Comparison of ENCODE assay signal across 8 mouse cellular contexts in genomic region chr10:62110504-62111206, GRCm38 (mm10). TPM values are rescaled to one million over a fixed set of nuclear protein-coding genes. Genes with fewer than 3 reads are reported as not detected.
DNase-seq lines count a peak whose midpoint lies in the region; ATAC-seq lines count a peak whose summit lies in the region.

No protein-coding gene starts in this region.

- H3K27me3 ChIP-seq in embryonic facial prominence, embryonic 12.5 days, result peaks cover 35% of the 10 kb centered on the region
- peaks cover 64% of the 10 kb centered on the region for H3K27me3 ChIP-seq in midbrain, embryonic 10.5 days (ENCODE audit: low read depth, poor library complexity, severe bottlenecking)

- H3K4me1 ChIP-seq in embryonic facial prominence, embryonic 12.5 days, result peaks cover 4% of the 10 kb centered on the region; the same call in 1 of the 2 replicates
- peaks cover 24% of the 10 kb centered on the region for H3K4me1 ChIP-seq in midbrain, embryonic 10.5 days

- ATAC-seq in embryonic facial prominence, embryonic 12.5 days (ENCODE audit: insufficient number of reproducible peaks, insufficient read depth, low FRiP score, low TSS enrichment), result peak; percentile 49; the same call in 1 of the 2 replicates

- peak overlapping the region; percentile 75 for H3K9ac ChIP-seq in embryonic facial prominence, embryonic 12.5 days

- peak; percentile 93 for DNase-seq in adrenal gland, postnatal 14 days
- DNase-seq in heart, adult 11 months, result peak; percentile 96
- peak; percentile 74 for DNase-seq in kidney, adult 11 months
- DNase-seq in left cerebral cortex, postnatal 36 days (ENCODE audit: low spot score in 2 of 2), result peak; percentile 90 to 92
- DNase-seq in midbrain, embryonic 10.5 days (ENCODE audit: low spot score), result peak; percentile 89
- peak; percentile 93 for DNase-seq in right cerebral cortex, postnatal 4 days
- peak; percentile 63 to 84 for DNase-seq in urinary bladder, postnatal 4 days (ENCODE audit: low spot score in 2 of 2)

- H3K36me3 ChIP-seq in embryonic facial prominence, embryonic 12.5 days, result no peaks in the 10 kb centered on the region
- H3K36me3 ChIP-seq in midbrain, embryonic 10.5 days, result 0 out of 2 replicates have a peak, but pooled peaks cover 2% of the 10 kb centered on the region

- peak overlapping the region; percentile 97 for H3K4me2 ChIP-seq in embryonic facial prominence, embryonic 12.5 days (replicated peaks)

- intact Hi-C loops in left cerebral cortex, postnatal 36 days (cut with DNase I), result no loop called here

- peak overlapping the region; percentile 74 for H3K4me3 ChIP-seq in embryonic facial prominence, embryonic 12.5 days
- H3K4me3 ChIP-seq in midbrain, embryonic 10.5 days, result peak overlapping the region; percentile 88

- no peak overlapping the region for H3K27ac ChIP-seq in embryonic facial prominence, embryonic 12.5 days
- peak overlapping the region; percentile 88 for H3K27ac ChIP-seq in midbrain, embryonic 10.5 days (replicated peaks)

- no peaks in the 10 kb centered on the region for H3K9me3 ChIP-seq in embryonic facial prominence, embryonic 12.5 days
- H3K9me3 ChIP-seq in midbrain, embryonic 10.5 days (replicated peaks), result no peaks in the 10 kb centered on the region

- under 1% methylated on average over 57 of the region's 57 CpGs for WGBS in embryonic facial prominence, embryonic 12.5 days
- under 1% methylated on average over 57 of the region's 57 CpGs for WGBS in midbrain, embryonic 10.5 days

RNA-seq across cellular contexts. Expression of gene Neurog3, which starts 22.2 kb away (rescaled TPM):
- not detected in 2 replicates for total RNA-seq in adrenal gland, postnatal 14 days (2021)
- polyA plus RNA-seq in embryonic facial prominence, embryonic 12.5 days (2016; fragmentation: Nextera tagmentation; extraction: Ambion mirVana), result 0.22 and 0.24 TPM in 2 replicates
- total RNA-seq in left cerebral cortex, postnatal 36 days (2021), result not detected
- 0.89 and 0.90 TPM in 2 replicates for polyA plus RNA-seq in midbrain, embryonic 10.5 days (2016; fragmentation: Nextera tagmentation; extraction: Ambion mirVana)

RNA-seq across cellular contexts. Expression of gene Fam241b, which starts 33.1 kb away (rescaled TPM):
- total RNA-seq in adrenal gland, postnatal 14 days (2021), result 2.4 and 2.9 TPM in 2 replicates
- 20.9 and 22.3 TPM in 2 replicates for polyA plus RNA-seq in embryonic facial prominence, embryonic 12.5 days (2016; fragmentation: Nextera tagmentation; extraction: Ambion mirVana)
- 10 to 100 TPM; 51.1 to 59.8 TPM for total RNA-seq in left cerebral cortex, postnatal 36 days (2021)
- 19.3 and 23.4 TPM in 2 replicates for polyA plus RNA-seq in midbrain, embryonic 10.5 days (2016; fragmentation: Nextera tagmentation; extraction: Ambion mirVana)

Comparison
In these comparisons a context has a peak if more than half of its experiments do, and no peak if none do; other contexts are left out.
1. RNA of gene Fam241b, which starts 33.1 kb away (total RNA-seq): 51.1 to 59.8 TPM in left cerebral cortex, postnatal 36 days; 2.4 to 2.9 TPM in adrenal gland, postnatal 14 days; every median in the first group is over 10 times any median in the second.
2. Peak in every context shown above with its lines, with median percentiles within 50 percentile points of each other: DNase-seq.